Mouse (Mus musculus) left cerebral cortex, adult 11 months (tissue): ENCODE measurements around the gene Psapl1.

ENCODE experiments used
- DNase-seq: peaks from one replicate; pipeline ENCODE4 v3.0.0; 2022; ENCODE audit warnings: low spot score

Gene Psapl1

GRCm38 (mm10) chr5:36203916-36204315 is at the start of gene Psapl1:
TSS of gene Psapl1 (plus strand) at chr5:36204021.
- no peak for DNase-seq

- DNase-seq, result no peak
Observed at GRCm38 (mm10) chr5:36154879-36155485, 48.8 kb upstream of the Psapl1 start.

- DNase-seq, result no peak
Observed at GRCm38 (mm10) chr5:36165424-36166302, 38.2 kb upstream of the Psapl1 start.

DNA sequence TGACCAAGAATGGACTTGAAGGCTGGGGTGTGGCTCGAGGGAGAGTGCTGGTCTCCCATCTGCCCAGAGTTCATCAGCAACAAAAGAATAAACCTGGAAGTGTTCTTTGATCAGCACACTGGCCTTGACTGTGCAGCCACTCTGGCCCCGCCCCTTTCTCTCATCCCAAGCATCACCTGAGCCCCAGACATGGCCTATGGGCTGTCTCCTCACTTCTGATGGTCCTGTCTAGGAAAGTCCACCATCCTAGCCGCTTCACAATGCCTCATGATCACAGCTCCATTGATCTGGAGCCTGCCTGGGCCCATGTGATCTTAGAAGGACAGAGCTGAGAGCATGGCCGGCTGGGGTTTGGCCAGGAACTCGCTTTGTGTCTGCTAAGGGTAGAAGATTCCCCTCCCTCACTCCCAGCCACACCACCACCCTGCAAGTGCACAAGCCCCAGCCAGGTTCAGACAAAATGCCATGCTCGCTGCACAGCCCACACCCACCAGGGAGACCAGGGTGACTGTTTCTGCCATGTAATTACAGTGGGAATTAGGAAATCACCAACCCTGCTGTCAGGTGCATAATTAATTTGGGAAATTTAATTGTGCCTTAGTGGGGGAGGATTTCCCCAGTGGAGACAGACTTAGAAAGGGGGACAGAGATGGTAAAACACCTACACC is 37.3 kb upstream of the Psapl1 start:
- DNase-seq, result no peak

DNA sequence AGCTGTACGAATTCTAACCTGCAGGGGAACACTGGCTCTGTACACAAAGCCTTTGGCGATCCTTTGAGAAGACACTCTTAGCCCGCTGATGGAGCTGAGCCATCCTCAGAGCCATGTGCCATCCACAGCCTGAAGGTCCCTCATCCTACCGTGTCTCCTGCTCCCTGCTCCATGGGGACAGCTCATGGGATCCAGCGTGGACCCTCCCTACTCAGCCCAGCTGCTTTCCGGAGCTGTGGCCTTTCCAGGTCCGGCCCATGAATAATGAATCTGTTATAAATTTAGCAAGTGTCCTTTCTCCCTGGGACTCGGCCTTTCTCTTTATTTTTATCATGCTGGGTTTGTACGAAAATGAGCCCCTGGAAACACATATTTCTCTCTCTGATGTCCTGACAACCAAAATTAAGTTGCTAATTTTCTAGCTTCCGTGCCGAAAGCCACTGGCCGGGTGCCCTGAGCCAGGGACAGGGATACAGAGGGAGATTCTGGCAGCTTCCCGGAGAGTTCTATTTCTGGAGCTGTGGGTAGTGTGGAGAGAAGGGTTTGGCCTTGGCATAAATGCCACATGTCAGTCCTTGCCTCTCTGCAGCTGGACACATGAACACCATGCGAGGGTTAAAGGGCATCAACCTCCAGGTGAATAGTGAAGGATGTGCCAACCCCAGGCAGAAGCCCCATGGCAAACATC is 34.7 kb upstream of the Psapl1 start:
- DNase-seq, result peak; percentile 16

DNA sequence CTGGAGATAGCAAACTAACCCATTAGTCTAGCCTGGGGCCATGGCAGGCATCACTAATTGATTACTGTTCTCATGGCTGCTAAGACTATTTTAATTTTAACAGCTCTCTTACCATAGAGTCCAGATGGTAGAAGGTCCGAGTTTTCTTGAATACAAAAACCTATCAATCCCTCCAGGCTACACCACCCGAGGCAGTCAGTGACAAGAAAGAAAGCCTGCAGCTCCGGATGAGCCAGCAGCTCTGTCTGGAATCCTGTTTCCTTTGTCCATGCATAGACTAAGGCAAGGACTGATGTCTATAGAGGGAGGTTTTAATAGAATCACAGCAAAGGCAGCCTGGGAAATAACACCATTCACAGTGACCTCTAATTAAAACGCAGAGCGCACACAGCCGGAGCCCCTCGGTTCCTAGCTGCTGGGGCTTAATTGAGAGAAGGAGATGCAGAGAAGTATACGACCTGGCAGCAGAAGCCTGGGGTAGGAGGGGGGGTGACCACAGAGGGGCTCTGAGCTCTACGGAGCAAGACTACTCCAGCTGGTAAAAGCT is 29.2 kb upstream of the Psapl1 start:
- no peak for DNase-seq

DNA sequence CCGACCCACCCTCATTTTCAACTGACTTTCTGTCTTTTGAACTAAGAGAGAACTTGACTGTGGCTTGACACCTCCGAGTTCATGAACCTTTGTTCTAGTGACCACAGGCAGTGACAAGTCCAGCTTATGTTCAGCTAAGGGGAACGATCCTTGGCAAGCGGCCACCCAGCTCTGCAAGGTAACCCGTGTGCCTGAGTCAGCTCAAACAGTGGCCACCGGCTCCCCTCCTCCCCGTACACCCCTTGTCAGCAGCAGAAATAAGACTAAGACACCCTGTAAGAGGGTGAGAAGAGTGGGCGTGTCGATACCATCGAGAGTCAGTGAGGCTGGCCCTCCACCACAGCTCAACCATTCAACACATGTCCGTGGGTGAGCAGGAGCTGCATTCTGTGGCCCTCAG is 27.4 kb upstream of the Psapl1 start:
- no peak for DNase-seq

GRCm38 (mm10) chr5:36176873-36177272 is 26.9 kb upstream of the Psapl1 start:
- no peak for DNase-seq

GRCm38 (mm10) chr5:36178215-36178614 is 25.6 kb upstream of the Psapl1 start:
- DNase-seq, result no peak

GRCm38 (mm10) chr5:36178785-36179184 is 25.0 kb upstream of the Psapl1 start:
- DNase-seq, result no peak

- no peak for DNase-seq
Observed at GRCm38 (mm10) chr5:36179708-36180107, 24.1 kb upstream of the Psapl1 start.

GRCm38 (mm10) chr5:36182326-36182725 is 21.5 kb upstream of the Psapl1 start:
- DNase-seq, result no peak

- DNase-seq, result no peak
Observed at GRCm38 (mm10) chr5:36186294-36187053, 17.3 kb upstream of the Psapl1 start.

DNA sequence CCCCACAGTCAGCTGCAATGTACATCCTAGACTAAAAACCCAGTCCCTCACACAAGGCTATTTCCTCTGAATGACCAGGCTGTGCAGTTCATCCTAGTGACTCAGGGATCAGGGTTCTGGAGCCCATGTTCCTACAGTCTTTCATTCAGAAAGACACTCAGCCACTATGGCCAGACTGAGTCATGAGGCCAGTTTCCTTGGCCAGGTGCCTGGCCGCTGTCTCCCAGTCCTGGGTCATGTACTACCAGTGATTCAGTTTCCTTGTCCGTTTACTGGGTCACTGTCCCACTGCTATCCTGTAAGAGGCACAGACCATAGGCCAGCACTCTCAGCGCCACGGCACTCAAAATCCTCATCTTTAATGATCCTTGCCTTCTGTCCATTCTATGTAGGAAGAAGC is 15.5 kb upstream of the Psapl1 start:
- DNase-seq, result no peak

GRCm38 (mm10) chr5:36191285-36191684 is 12.5 kb upstream of the Psapl1 start:
- DNase-seq, result no peak

GRCm38 (mm10) chr5:36191876-36192275 is 11.9 kb upstream of the Psapl1 start:
- DNase-seq, result no peak

DNA sequence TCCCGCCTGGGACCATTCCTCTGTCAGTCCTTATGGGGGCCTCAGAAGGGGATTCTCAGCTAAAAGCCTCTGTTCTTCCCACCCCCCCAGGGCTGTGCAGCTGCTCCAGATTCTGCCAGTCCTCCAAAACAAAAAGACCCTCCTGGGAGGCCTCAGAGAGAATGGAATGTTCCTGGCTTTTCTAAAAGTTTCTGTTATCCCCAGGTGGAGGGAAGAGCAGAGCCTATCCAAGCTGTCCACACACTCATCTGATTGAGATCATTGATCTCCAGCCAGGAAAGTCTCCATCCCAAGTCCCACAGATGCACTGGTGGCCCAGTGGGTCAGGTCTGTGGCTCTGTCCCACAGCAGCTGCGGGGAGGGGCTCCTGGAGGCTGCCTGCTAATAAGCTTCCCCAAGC is 11.1 kb upstream of the Psapl1 start:
- no peak for DNase-seq

GRCm38 (mm10) chr5:36194631-36195030 is 9.2 kb upstream of the Psapl1 start:
- DNase-seq, result no peak

DNA sequence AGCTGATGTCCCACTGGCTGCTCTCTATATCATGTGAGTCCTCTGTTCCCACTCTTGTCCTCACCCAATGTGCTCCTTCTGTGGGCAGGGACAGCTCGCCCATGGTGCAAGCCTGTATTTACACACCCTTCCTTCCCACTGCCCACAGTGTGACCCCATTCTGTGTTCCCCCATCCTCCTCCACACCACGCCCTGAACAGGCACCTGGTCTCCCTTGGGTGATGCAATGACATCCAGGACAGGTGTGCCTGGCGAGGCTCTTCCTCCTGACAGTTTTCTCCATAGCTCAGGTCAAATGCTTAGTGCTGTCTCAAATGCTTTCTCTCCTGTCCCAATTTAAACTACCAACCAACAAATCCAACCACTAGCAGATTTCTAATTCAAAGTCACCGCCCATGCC is 8.4 kb upstream of the Psapl1 start:
- no peak for DNase-seq

DNA sequence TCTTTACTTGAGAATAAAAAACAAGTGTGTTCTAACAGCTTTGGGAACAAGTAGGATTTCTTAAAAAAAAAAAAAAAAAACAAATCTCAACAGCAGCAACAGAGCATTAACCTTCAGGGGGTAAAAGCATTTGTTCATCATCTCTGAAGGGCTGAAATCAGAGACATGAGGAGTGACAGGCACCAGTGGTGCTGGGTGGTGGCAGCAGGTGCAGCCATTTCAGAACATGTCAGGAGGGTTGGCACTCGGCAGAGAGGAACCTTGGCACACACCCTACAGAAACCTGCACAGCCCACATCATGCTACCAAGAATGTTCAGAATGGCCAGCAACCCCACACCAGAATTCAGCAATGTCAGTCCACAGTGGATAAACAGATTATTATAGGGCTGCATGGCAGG is 4.3 kb upstream of the Psapl1 start:
- DNase-seq, result no peak

- no peak for DNase-seq
Observed at GRCm38 (mm10) chr5:36202781-36203180, 1.0 kb upstream of the Psapl1 start.
